Mouse (Mus musculus) erythroblast, adult 5-6 weeks (primary cell): Measurements from ENCODE around the gene Neurog1. TPM values are rescaled to one million over a fixed set of nuclear protein-coding genes. Genes with fewer than 3 reads are reported as not detected.

ENCODE experiments used
- ATAC-seq: replicated peaks from 2 replicates; pipeline ENCODE4 v1.8.0; 2016; ENCODE audit warnings: moderate number of reproducible peaks, mild to moderate bottlenecking, moderate TSS enrichment, inconsistent platforms; ENCODE audit not compliant: poor library complexity, low FRiP score, severe bottlenecking
- total RNA-seq, 2 experiments: library from RNA; stranded (forward) in 1 of 2; stranded (reverse) in 1 of 2; fragments of 150-400 nt in 1 of 2; fragments of 200-764, 138-1000 nt in 1 of 2; gene quantifications; 2 replicates each; pipeline versions ENCODE4 v1.2.3 to v1.2.4; 2015 to 2017; ENCODE audit warnings: low replicate concordance in 2 of 2

Gene Neurog1
- total RNA-seq (2015; ENCODE audit: low replicate concordance) (not detected in 2 replicates), total RNA-seq (2017; ENCODE audit: low replicate concordance) (not detected in 2 replicates)

GRCm38 (mm10) chr13:56251924-56252619 is at the start of gene Neurog1:
Neurog1 (minus strand) TSS chr13:56252163.
- no peak for ATAC-seq

DNA sequence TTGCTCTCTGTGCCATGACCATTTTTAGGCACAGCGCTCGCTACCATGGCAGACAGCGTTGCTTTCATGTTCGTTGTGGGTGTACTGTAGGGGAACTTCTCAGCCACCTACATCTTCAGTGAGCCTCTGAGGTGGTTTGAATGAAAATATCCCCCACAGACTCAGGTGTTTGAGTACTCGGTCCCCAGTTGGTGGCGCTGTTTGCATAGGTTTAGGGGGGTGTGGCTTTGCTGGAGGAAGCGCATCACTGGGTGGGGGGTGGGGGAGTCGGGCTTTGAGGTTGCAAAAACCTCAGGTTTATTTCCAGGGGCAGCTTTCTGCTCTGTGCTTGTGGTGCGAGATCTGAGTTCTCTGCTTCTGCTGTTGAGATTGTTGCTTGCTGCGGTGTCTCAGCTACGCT is 47.4 kb upstream of the Neurog1 start:
- ATAC-seq, result no peak

- no peak for ATAC-seq
Measured at GRCm38 (mm10) chr13:56296659-56297020, 44.7 kb upstream of the Neurog1 start.

DNA sequence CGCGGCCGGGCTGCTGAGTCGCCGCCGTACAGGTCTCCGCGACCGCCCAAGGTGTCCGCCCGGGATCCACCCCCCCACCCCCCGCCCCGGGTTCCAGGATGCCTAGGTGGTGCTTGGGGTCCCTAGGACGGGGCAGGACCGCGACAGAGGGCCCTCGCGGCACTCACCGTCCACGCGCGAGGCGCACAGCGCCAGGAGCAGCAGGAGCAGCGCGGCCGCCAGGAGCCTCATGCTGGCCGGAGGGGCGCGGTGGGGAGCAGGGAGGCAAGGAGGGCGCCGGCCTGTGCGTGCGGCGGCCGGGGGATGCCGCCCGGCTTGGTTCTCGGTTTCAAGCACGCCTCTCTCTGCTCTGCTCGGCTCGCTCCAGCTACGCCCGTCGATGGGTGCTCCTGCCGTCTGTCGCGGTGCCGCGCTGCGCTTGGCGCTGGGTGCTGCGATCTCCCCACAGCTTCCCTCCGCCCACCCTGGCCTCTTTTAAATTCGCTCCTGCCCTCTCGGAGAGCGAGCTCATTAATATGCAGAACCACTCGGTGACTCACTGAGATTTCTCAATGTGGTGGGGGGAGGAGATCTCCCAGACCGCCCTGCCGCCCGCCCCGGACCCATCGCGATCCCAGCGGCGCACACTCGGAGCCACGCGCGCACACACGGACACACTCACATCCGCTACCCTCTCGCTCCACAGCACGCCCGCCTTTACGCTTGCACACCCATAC is 44.1 kb upstream of the Neurog1 start, which contains the start of gene Cxcl14:
TSS of gene Cxcl14 (minus strand) at position 609 of the 716 bp plus-strand sequence.
- ATAC-seq, result no peak

GRCm38 (mm10) chr13:56295586-56295942 is 43.6 kb upstream of the Neurog1 start:
- ATAC-seq, result no peak

GRCm38 (mm10) chr13:56294908-56295307 is 42.9 kb upstream of the Neurog1 start:
- no peak for ATAC-seq

DNA sequence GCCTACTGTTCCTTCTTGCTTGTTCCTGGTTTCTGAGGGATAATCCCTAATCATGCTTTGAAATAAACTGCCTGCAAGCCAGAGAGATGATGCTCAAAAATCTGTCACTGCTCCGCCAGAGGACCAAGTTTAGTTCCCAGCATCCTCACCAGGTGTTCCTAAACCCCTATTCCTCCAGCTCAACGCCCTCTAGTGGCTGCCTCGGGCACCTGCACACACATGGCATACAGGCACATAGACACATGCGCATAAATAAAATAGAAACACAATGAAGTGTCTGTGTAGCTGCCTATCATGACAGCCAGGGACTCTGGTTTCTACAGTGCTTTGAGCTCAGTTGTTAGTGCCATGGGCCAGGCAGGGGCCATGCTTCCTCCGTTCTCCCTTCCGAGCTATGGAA is 38.0 kb upstream of the Neurog1 start:
- no peak for ATAC-seq

DNA sequence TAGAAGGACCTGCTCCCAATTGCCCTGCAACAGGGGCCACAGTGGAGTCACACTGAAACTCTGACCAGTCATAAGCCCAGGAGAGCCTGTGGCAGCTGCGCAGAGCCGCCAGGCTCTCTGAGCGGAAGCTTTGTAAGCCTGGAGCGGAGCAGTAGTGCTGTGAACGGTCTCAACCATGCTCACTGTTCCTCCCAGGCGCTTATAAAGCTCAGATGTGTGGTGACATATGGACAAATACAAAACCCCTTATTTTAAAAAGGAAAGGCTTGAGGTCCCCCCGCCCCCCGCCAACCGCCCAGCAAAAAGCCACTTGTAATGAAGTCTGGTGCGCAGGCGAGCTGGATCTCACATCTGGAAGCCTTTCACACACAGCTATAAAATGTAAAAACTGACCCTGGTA is 37.3 kb upstream of the Neurog1 start:
- ATAC-seq, result no peak

DNA sequence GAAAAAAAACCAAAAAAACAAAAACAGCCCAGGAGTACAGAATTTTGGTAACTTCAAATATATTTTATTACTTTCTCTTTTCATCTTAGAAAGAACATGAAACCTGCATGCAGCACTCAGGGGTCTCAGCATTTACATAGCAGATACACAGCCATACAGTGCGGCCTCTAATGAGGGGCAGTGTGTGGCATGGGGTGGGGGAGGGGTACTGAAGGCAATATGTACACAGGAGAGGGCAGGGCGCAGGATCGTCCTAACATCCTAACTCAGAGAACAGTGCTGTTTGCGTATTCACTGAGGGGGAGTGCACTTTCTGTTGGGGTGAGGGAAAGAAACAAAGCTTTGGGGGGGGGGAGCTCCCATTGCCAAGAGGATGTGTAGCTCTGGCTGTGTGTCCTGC is 36.6 kb upstream of the Neurog1 start:
- no peak for ATAC-seq

GRCm38 (mm10) chr13:56287091-56287490 is 35.1 kb upstream of the Neurog1 start:
- ATAC-seq, result no peak

DNA sequence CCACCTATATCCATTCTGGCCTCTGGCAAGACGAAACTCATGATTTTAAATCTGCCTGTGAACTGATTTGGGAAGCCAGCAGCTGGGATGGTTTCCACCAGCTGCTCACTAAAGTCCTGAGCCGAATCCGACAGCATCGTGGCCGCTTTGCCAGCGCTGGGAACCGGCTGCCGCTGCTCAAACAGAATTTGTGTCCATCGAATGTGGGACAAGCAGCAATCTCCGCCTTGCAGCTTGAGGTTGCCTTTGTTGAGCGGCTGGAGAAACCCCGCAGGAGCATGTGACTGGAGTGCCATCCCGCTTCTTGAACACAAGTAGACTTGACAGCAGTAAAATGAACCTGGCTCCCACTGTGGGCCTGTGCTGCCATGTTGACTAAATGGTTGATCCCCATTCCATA is 31.4 kb upstream of the Neurog1 start:
- no peak for ATAC-seq

DNA sequence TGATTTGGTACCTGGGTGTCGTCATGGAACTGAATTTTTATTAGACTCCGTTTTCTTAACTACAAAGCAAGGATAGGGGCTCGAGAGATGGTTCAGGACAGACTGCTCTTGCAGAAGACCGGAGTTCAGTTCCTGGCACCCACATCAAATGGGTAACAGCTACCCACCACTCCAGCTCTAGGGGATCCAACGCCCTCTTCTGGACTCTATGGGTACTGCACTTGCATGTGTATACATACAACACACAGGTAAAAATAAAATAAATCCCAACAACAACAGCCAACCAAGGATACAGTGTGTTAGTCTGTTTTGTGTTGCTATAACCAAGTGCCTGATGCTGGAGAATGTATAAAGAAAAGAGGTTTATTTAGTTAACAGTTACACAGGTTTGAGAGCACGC is 28.4 kb upstream of the Neurog1 start:
- ATAC-seq, result no peak

DNA sequence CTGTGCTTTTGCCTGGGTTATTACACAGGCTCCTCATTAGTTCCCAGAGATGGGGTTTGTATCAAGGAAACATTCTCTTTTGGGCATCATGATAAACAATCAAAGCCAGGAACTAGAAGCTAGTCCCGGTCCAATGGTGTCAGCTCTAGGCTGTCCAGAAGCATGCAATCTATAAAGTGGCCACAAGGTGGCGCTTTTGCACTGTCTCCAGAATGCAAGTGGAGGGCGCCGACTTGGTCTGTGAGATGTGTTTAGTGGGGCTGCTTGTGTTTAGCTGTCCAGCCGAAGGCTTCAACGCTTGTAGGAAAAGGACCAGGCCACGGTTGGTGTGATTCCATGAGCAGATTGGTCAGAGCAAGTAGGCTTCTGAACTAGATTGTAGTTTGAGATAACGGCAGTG is 27.5 kb upstream of the Neurog1 start:
- no peak for ATAC-seq

GRCm38 (mm10) chr13:56275171-56275570 is 23.2 kb upstream of the Neurog1 start:
- no peak for ATAC-seq

GRCm38 (mm10) chr13:56270124-56270523 is 18.2 kb upstream of the Neurog1 start:
- no peak for ATAC-seq

DNA sequence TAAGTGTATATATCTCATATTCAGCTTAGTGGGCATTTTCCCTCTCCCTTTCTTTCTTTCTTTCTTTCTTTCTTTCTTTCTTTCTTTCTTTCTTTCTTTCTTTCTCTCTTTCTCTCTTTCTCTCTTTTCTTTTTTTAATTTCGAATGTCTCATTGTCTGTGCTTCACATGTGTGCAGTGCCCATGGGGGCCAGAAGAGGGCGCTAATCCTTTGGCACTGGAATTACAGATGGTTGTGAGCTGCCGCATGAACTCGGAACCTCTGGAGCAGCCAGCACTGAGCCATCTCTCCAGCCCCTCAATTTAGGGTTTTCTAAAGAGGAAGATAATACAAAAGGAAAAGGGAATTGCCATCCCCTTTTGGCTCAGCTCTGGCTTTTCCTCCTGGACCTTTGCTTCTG is 15.4 kb upstream of the Neurog1 start:
- no peak for ATAC-seq

GRCm38 (mm10) chr13:56266435-56266834 is 14.5 kb upstream of the Neurog1 start:
- ATAC-seq, result no peak

- no peak for ATAC-seq
Measured at GRCm38 (mm10) chr13:56265661-56266060, 13.7 kb upstream of the Neurog1 start.

- no peak for ATAC-seq
Measured at GRCm38 (mm10) chr13:56262269-56262668, 10.3 kb upstream of the Neurog1 start.

DNA sequence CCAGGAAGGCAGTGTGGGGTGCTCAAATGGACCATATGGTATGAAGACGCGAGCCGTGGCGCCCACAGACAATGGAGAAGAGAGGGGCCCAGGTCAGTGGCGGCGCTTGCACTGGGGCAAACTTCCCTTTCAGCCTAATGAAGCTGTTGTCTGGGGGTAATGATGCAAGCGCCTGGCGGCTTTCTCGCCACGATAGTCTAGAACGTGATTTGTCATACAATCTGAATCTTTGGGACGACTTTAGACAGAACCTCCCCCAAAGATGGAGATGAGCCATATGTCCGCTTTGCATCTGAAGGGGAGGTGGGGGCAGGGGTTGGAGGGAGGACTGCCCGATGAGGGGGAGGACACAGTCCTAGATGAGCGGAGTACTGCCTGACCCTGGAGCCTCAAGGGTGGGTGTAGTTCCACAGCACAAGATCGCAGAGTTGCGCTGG is 8.4 kb upstream of the Neurog1 start:
- ATAC-seq, result no peak

- ATAC-seq, result no peak
Measured at GRCm38 (mm10) chr13:56259926-56260250, 7.9 kb upstream of the Neurog1 start.
